Mouse (Mus musculus) olfactory bulb, adult 2 months (tissue): Measurements from ENCODE around the gene Trank1. TPM values are rescaled to one million over a fixed set of nuclear protein-coding genes. Genes with fewer than 3 reads are reported as not detected.

Experiments used
- H3K27ac ChIP-seq: fragments of 200-500 bp; 2 replicates; pipeline ENCODE4 v1.5.1; 2012; ENCODE audit warnings: low read depth, low read length; ENCODE audit not compliant: insufficient read depth
- H3K4me1 ChIP-seq: fragments of 200-500 bp; 2 replicates; pipeline ENCODE4 v1.6.1; 2012; ENCODE audit warnings: low read length; ENCODE audit not compliant: control insufficient read depth, insufficient read depth
- H3K4me3 ChIP-seq: fragments of 200-500 bp; 2 replicates; pipeline ENCODE4 v1.5.1; 2012; ENCODE audit warnings: mild to moderate bottlenecking, low read depth, low read length, moderate library complexity; ENCODE audit not compliant: insufficient read depth
- CTCF ChIP-seq: fragments of 200-500 bp; IDR thresholded peaks from 2 replicates; pipeline ENCODE4 v1.5.1; 2012; ENCODE audit warnings: low read depth, mild to moderate bottlenecking, low read length, moderate library complexity; ENCODE audit not compliant: insufficient read depth
- POLR2A ChIP-seq: fragments of 200-500 bp; IDR thresholded peaks from 2 replicates; pipeline ENCODE4 v1.6.1; 2012; ENCODE audit warnings: mild to moderate bottlenecking, low read depth, low read length, moderate library complexity; ENCODE audit not compliant: insufficient read depth
- WGBS: fragments of 180-500 bp; shearing (Covaris S2); methylation state at CpG from one replicate; pipeline ENCODE4 v1.1.7; 2018; 5-methylcytosine and 5-hydroxymethylcytosine counted together
- polyA plus RNA-seq: library from polyadenylated mRNA; stranded (reverse); fragments of >200 nt; gene quantifications from 2 replicates; pipeline ENCODE4 v1.2.4, GENCODE M21; 2012; ENCODE audit warnings: low replicate concordance; ENCODE audit not compliant: missing spikeins, insufficient read depth, insufficient read length

Gene Trank1
- polyA plus RNA-seq, 1 experiment = 47.9 TPM

GRCm38 (mm10) chr9:111403159-111403558, 91.6 kb downstream of the Trank1 start:
- 95% methylated on average over 4 of the region's 4 CpGs for WGBS
- Histone ChIP-seq H3K4me3 (no peak overlapping the region), H3K27ac (no peak overlapping the region), H3K4me1 (peaks cover 5% of the 10 kb centered on the region; the same call in 1 of the 2 replicates)
- TF ChIP-seq CTCF = no peak
- TF ChIP-seq POLR2A = no peak

- WGBS = 86% methylated on average over 12 of the region's 12 CpGs
- H3K4me3 ChIP-seq = no peak overlapping the region
- TF ChIP-seq CTCF = no peak
- no peak for TF ChIP-seq POLR2A
- H3K4me1 ChIP-seq = 0 out of 2 replicates have a peak, but pooled peaks cover 3% of the 10 kb centered on the region
- H3K27ac ChIP-seq = no peak overlapping the region
Measured at GRCm38 (mm10) chr9:111404346-111405079, 93.0 kb downstream of the Trank1 start.

- TF ChIP-seq CTCF (no peak), POLR2A (no peak)
- H3K27ac ChIP-seq = no peak overlapping the region
- 84% methylated on average over 6 of the region's 6 CpGs for WGBS
- no peak overlapping the region for H3K4me3 ChIP-seq
- 0 out of 2 replicates have a peak, but pooled peaks cover 3% of the 10 kb centered on the region for H3K4me1 ChIP-seq
Measured at GRCm38 (mm10) chr9:111405080-111405428, 93.5 kb downstream of the Trank1 start.

GRCm38 (mm10) chr9:111408012-111408411, 96.5 kb downstream of the Trank1 start:
- H3K4me3 ChIP-seq = no peak overlapping the region

GRCm38 (mm10) chr9:111408427-111408826, 96.9 kb downstream of the Trank1 start:
- peaks cover 5% of the 10 kb centered on the region for H3K4me1 ChIP-seq
- H3K4me3 ChIP-seq = no peak overlapping the region
- TF ChIP-seq CTCF (no peak), POLR2A (no peak)
- no peak overlapping the region for H3K27ac ChIP-seq
- WGBS = 79% methylated on average over 10 of the region's 10 CpGs

More at GRCm38 (mm10) chr9:111408012-111408411, 96.5 kb downstream of the Trank1 start:
- Histone ChIP-seq H3K4me1 (peaks cover 5% of the 10 kb centered on the region), H3K27ac (no peak overlapping the region)
- 56% methylated on average over 6 of the region's 6 CpGs for WGBS
- TF ChIP-seq CTCF (no peak), POLR2A (no peak)

- Histone ChIP-seq H3K27ac (no peak overlapping the region), H3K4me3 (no peak overlapping the region), H3K4me1 (peaks cover 5% of the 10 kb centered on the region)
- no peak for TF ChIP-seq CTCF
- TF ChIP-seq POLR2A = no peak
- 40% methylated on average over 16 of the region's 16 CpGs for WGBS
Measured at GRCm38 (mm10) chr9:111412471-111413160, 101.1 kb downstream of the Trank1 start.

DNA sequence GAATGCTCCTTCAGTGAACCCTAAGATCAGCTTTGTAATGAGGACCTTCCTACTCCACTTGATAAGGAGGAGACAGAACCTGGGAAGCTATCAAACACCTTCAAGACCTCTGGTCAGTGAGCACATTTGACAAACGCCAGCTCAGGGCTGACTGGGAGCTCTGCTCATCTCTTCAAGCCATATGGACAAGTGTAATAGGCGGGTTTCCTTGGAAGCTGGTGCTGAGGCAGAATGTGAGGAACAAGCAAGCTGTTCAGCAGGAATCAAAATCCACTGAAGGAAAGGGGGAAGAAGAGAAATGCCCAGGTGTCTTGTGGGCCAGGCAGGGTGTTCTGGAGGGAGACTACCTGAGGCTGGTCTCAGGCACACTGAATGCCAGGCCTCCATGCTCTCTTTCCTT, 110.3 kb downstream of the Trank1 start:
- no peak for TF ChIP-seq POLR2A
- no peak for TF ChIP-seq CTCF
- Histone ChIP-seq H3K4me3 (no peak overlapping the region), H3K4me1 (peaks cover 3% of the 10 kb centered on the region; the same call in 1 of the 2 replicates), H3K27ac (no peak overlapping the region)
- WGBS = 83% methylated on average over 2 of the region's 2 CpGs

- H3K4me3 ChIP-seq = no peak overlapping the region
- H3K27ac ChIP-seq = no peak overlapping the region
- WGBS = 59% methylated on average over 5 of the region's 5 CpGs
- TF ChIP-seq CTCF = no peak
- TF ChIP-seq POLR2A = no peak
- H3K4me1 ChIP-seq = peaks cover 3% of the 10 kb centered on the region; the same call in 1 of the 2 replicates
Measured at GRCm38 (mm10) chr9:111422567-111422966, 111.0 kb downstream of the Trank1 start.

DNA sequence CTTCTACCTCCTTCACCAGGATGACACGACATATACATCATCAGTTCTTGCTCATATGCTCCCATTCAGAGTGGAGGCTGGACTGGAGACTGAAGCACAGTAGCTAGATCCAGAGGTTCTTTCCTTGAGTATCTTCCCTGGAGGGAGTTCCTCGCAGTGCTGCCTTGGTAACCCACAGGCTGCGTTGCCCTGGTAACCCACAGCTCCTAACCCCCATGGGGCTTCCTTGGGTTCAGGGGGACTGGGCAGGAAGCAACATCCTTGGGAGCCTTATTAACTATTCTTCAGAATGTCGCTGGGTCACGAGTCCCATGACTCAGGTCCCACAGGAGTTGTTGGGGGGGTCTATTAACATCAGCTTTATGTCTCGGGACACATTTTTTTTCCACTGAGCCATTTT, 113.6 kb downstream of the Trank1 start:
- 53% methylated on average over 6 of the region's 6 CpGs for WGBS
- peaks cover 3% of the 10 kb centered on the region; the same call in 1 of the 2 replicates for H3K4me1 ChIP-seq

More for the DNA sequence above, 113.6 kb downstream of the Trank1 start:
- TF ChIP-seq CTCF = no peak
- no peak for TF ChIP-seq POLR2A
- Histone ChIP-seq H3K27ac (no peak overlapping the region), H3K4me3 (no peak overlapping the region)
